Mouse (Mus musculus) limb, embryonic 13.5 days (tissue): Measurements from ENCODE around the gene Zfp426. TPM values are rescaled to one million over a fixed set of nuclear protein-coding genes. Genes with fewer than 3 reads are reported as not detected.
A peak's percentile ranks its signal among the peaks of the same experiment; 100 is the strongest.

Source experiments
- ATAC-seq: fragments of 200-750 bp; cut with Nextera tagmentation; 2 replicates; pipeline ENCODE4 v1.8.0; 2017; ENCODE audit warnings: low read depth, moderate number of reproducible peaks, moderate TSS enrichment; ENCODE audit not compliant: low FRiP score
- H3K27ac ChIP-seq: fragments of 300-500 bp; sonication (generic); 2 replicates; pipeline ENCODE4 v1.5.1; 2015; ENCODE audit warnings: inconsistent platforms, mild to moderate bottlenecking, moderate library complexity
- H3K27me3 ChIP-seq: fragments of 300-500 bp; sonication (generic); 2 replicates; pipeline ENCODE4 v1.6.1; 2015; ENCODE audit warnings: mild to moderate bottlenecking, inconsistent platforms
- H3K36me3 ChIP-seq: fragments of 300-500 bp; sonication (generic); 2 replicates; pipeline ENCODE4 v1.6.1; 2015; ENCODE audit warnings: inconsistent platforms, mild to moderate bottlenecking, moderate library complexity
- H3K4me1 ChIP-seq: fragments of 300-500 bp; sonication (generic); 2 replicates; pipeline ENCODE4 v1.6.1; 2015; ENCODE audit warnings: inconsistent platforms
- H3K4me2 ChIP-seq: fragments of 300-500 bp; sonication (generic); replicated peaks from 2 replicates; pipeline ENCODE4 v1.6.1; 2015; ENCODE audit warnings: inconsistent platforms, mild to moderate bottlenecking, moderate library complexity
- H3K4me3 ChIP-seq: fragments of 300-500 bp; sonication (generic); 2 replicates; pipeline ENCODE4 v1.5.1; 2015; ENCODE audit warnings: moderate library complexity, mild to moderate bottlenecking, inconsistent platforms
- H3K9ac ChIP-seq: fragments of 300-500 bp; sonication (generic); 2 replicates; pipeline ENCODE4 v1.6.1; 2015; ENCODE audit warnings: mild to moderate bottlenecking, inconsistent platforms
- H3K9me3 ChIP-seq: fragments of 300-500 bp; sonication (generic); 2 replicates; pipeline ENCODE4 v1.6.1; 2016; ENCODE audit warnings: inconsistent platforms
- WGBS: fragments of 180-500 bp; shearing (Covaris S2); methylation state at CpG from one replicate; pipeline ENCODE4 v1.1.7; 2015; 5-methylcytosine and 5-hydroxymethylcytosine counted together
- polyA plus RNA-seq: library from polyadenylated mRNA; unstranded; fragments of >200 nt; fragmentation: Nextera tagmentation; extraction: Ambion mirVana; gene quantifications from 2 replicates; pipeline ENCODE4 v1.2.1, GENCODE M21; 2015

The Zfp426 gene
- polyA plus RNA-seq, 1 experiment from 2014 or later: 23.3 TPM

DNA sequence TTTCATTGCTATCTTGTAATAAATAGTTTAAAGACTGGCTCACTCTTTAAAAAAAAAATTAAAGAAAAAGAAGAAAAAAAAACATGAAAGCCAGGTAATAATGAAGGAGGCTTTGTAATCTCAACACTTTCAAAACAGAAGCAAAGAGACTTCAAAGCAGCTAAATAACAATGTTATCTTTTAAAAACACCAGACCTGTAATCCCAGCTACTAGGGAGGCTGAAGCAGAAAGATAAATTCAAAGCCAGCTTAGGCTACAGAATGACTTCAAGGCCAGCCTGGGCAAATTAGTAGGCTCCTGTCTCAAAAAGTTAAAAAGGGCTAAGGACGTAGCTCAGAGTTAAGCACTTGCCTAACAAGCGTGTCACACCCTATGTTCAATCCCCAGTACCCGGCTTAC lies 17.1 kb upstream of the Zfp426 start:
- WGBS: 91% methylated on average over 3 of the region's 3 CpGs
- no peak overlapping the region for H3K9ac ChIP-seq
- no peak overlapping the region for H3K27ac ChIP-seq
- peaks cover 14% of the 10 kb centered on the region for H3K4me1 ChIP-seq
- no peak overlapping the region for H3K4me2 ChIP-seq
- H3K4me3 ChIP-seq: no peak overlapping the region
- H3K36me3 ChIP-seq: peaks cover 86% of the 10 kb centered on the region
- ATAC-seq: no peak
- no peaks in the 10 kb centered on the region for H3K9me3 ChIP-seq
- H3K27me3 ChIP-seq: no peaks in the 10 kb centered on the region

DNA sequence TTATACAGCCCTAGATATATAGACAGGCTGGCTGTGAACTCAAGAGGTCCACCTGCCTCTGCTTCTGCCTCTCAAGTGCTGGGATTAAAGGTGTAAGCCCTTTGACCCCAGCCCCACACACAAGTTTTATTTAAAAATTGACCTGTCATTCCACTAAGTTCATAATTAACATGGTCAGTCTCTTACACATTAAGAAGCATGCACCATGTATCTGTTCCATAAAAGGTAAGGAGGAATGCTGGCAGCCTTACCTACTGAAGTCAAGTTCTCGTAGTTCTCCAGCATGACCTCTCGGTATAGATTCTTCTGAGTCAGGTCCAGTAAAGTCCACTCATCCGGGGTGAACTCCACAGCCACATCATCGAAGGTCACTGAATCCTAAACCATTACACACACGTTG lies 12.3 kb upstream of the Zfp426 start:
- 87% methylated on average over 5 of the region's 5 CpGs for WGBS
- H3K4me1 ChIP-seq: no peaks in the 10 kb centered on the region
- no peak overlapping the region for H3K4me2 ChIP-seq
- no peak overlapping the region for H3K9ac ChIP-seq
- peaks cover 87% of the 10 kb centered on the region for H3K36me3 ChIP-seq
- H3K27me3 ChIP-seq: no peaks in the 10 kb centered on the region
- no peak overlapping the region for H3K4me3 ChIP-seq
- no peak overlapping the region for H3K27ac ChIP-seq
- H3K9me3 ChIP-seq: no peaks in the 10 kb centered on the region
- ATAC-seq: no peak

DNA sequence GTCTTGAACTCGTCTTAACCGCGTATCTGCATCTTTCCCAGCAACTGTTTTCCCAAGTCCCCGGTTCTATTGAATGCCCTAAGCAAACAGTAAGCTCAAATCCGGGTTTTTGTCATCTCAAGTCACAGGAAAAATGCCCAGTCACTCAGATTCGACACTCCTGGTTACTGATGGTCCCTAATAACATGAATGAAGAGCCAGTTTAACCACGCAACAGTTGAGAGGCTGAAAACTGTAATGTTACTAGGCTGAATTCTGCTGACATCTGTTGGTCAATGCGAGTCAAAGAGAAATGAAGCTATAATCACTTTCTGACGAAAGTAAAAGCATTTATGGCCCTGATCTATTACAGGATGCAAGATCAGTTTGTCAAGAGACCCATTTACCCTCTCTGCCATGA lies 735 bp upstream of the Zfp426 start:
- Histone ChIP-seq H3K27ac (peak overlapping the region; percentile 96), H3K9me3 (no peaks in the 10 kb centered on the region), H3K36me3 (peaks cover 39% of the 10 kb centered on the region), H3K27me3 (no peaks in the 10 kb centered on the region), H3K4me2 (peak overlapping the region; percentile 79), H3K4me3 (peak overlapping the region; percentile 87), H3K9ac (peak overlapping the region; percentile 91), H3K4me1 (peaks cover 29% of the 10 kb centered on the region)
- WGBS: 8% methylated on average over 9 of the region's 9 CpGs
- ATAC-seq: no peak

DNA sequence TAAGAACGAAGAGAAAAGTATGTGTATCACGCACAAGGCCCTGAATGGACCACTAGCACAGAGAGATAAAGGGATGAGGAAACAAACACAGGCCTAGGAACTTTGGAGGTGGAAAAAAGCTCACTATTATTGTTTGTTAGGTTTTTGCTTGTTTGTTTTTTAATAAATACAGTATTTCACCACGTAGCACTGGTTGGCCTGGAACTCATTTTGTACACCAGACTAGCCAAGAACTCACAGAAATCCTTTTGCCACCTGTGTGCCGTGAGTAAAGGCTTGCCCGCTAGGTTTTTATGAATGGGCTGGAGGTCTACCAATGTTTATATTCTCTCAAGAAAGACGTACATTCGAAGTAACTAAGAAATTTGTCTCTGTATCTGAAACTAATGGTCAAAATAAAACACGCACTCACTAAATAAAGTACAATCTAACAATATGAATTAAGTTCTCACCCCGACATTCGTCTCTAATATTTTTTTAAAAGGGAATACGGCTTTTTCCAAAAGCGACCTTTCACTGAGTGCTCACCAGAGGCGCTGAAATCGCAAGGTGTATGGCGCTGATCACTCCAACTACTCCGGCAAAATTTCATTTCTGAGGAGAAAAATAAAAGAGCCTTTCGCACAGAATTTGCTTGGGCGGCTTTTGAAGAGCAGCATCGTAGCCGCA lies 554 bp downstream of the Zfp426 start:
- Histone ChIP-seq H3K27me3 (no peaks in the 10 kb centered on the region), H3K9ac (peak overlapping the region; percentile 91), H3K4me1 (peaks cover 29% of the 10 kb centered on the region), H3K27ac (peak overlapping the region; percentile 96), H3K9me3 (no peaks in the 10 kb centered on the region), H3K4me2 (peak overlapping the region; percentile 79), H3K4me3 (peak overlapping the region; percentile 87), H3K36me3 (peaks cover 26% of the 10 kb centered on the region)
- 10% methylated on average over 20 of the region's 20 CpGs for WGBS
- no peak for ATAC-seq

DNA sequence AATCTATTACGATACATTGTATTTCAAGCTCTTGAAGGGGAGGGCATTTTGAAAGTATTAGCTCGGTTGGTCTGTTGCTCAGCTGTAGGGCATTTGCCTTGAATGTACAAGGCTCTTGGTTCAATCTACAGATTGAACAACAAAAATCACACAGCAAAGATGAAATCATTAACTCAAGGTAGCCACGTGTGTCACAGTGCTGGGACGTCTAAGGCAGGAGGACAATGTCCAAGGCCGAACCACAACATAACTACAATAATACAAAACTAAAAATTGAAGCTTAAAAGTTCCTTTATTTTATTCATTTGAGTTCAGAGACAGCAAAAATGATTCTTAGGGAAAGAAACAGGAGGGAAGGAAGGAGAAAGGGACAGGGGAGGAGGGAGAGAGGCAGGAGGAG lies 3.0 kb downstream of the Zfp426 start:
- Histone ChIP-seq H3K4me2 (no peak overlapping the region), H3K36me3 (peaks cover 34% of the 10 kb centered on the region), H3K9me3 (no peaks in the 10 kb centered on the region), H3K27me3 (no peaks in the 10 kb centered on the region), H3K9ac (no peak overlapping the region), H3K27ac (no peak overlapping the region), H3K4me1 (peaks cover 29% of the 10 kb centered on the region), H3K4me3 (no peak overlapping the region)
- 90% methylated on average over 5 of the region's 5 CpGs for WGBS
- no peak for ATAC-seq

DNA sequence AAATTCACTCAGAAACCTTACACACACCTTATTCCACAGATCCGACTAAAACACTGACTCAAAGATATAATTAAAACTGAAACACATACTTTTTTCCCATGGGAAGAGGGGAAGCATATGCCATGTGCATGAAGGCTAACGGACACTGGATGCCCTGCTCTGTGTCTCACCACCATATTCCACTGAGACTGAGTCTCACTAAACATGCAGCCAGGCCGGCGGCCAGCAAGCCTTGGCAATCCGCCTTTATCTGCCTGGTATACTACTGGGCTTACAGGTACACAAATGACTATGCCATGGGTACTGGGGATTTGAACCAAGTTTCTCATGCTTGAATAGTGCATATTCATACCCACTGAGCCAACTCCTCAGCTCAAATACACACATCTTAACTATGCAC lies 13.2 kb downstream of the Zfp426 start:
- WGBS: 90% methylated on average over 5 of the region's 5 CpGs
- Histone ChIP-seq H3K27me3 (no peaks in the 10 kb centered on the region), H3K9ac (no peak overlapping the region), H3K4me3 (no peak overlapping the region), H3K4me1 (no peaks in the 10 kb centered on the region), H3K27ac (no peak overlapping the region), H3K9me3 (no peaks in the 10 kb centered on the region), H3K36me3 (peaks cover 64% of the 10 kb centered on the region), H3K4me2 (no peak overlapping the region)
- no peak for ATAC-seq

DNA sequence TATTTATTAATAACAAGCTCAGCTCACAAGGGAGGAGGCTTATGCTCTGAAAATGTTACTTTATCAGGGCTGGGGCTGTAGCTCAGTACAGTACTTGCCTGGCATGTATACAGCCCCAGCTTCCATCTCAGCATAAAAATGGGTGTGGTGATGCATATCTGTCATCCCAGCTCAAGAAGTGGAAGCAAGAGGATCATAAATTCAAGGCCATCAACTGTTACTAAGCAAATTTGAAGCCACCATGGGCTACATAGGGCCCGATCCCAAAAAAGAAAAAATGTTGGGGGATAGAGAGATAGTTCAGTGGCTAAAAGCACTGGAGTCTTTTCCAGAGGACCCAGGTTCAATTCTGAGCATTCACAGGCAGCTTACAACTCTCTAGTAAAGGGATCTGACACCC lies 15.9 kb downstream of the Zfp426 start:
- peaks cover 67% of the 10 kb centered on the region for H3K36me3 ChIP-seq
- no peak for ATAC-seq
- no peaks in the 10 kb centered on the region for H3K4me1 ChIP-seq
- H3K9ac ChIP-seq: no peak overlapping the region
- 94% methylated on average over 1 of the region's 1 CpGs for WGBS
- no peak overlapping the region for H3K27ac ChIP-seq
- no peak overlapping the region for H3K4me3 ChIP-seq
- H3K27me3 ChIP-seq: no peaks in the 10 kb centered on the region
- H3K9me3 ChIP-seq: no peaks in the 10 kb centered on the region
- no peak overlapping the region for H3K4me2 ChIP-seq

DNA sequence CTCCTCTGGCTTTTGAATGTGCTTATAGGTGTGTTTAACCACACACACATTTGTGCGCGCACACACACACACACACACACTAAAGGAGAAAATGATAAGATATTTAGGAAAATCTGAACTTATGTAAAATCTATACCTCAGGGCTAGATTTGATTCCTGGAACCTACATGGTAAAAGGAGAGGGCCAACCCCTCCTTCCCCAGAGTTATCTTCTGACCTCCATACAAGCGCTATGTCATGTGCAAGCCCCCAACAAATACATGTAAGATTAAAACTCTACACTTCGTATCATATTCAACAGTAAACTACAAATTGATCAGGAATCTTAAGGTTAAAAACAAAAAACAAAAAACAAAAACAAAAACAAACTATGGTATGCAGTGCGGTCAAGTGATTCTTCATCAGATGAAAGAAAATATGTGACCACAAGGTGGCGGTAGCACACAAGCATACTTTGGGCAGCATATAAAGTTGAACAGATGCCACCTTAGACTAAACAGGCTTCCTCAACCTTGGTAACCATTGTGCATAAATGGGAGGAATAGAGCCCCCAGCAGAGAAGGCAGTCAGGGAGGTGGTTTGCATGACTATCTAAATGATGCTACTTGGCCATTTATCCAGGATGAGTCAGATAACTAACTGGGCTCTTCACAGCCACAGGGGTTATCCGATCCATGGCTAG lies 25.6 kb downstream of the Zfp426 start:
- no peaks in the 10 kb centered on the region for H3K4me1 ChIP-seq
- H3K9me3 ChIP-seq: peaks cover 21% of the 10 kb centered on the region
- H3K9ac ChIP-seq: no peak overlapping the region
- no peak for ATAC-seq
- H3K4me3 ChIP-seq: no peak overlapping the region
- peaks cover 32% of the 10 kb centered on the region for H3K36me3 ChIP-seq
- WGBS: 56% methylated on average over 7 of the region's 7 CpGs
- H3K27me3 ChIP-seq: 0 out of 2 replicates have a peak, but pooled peaks cover 3% of the 10 kb centered on the region
- H3K27ac ChIP-seq: no peak overlapping the region
- H3K4me2 ChIP-seq: no peak overlapping the region

DNA sequence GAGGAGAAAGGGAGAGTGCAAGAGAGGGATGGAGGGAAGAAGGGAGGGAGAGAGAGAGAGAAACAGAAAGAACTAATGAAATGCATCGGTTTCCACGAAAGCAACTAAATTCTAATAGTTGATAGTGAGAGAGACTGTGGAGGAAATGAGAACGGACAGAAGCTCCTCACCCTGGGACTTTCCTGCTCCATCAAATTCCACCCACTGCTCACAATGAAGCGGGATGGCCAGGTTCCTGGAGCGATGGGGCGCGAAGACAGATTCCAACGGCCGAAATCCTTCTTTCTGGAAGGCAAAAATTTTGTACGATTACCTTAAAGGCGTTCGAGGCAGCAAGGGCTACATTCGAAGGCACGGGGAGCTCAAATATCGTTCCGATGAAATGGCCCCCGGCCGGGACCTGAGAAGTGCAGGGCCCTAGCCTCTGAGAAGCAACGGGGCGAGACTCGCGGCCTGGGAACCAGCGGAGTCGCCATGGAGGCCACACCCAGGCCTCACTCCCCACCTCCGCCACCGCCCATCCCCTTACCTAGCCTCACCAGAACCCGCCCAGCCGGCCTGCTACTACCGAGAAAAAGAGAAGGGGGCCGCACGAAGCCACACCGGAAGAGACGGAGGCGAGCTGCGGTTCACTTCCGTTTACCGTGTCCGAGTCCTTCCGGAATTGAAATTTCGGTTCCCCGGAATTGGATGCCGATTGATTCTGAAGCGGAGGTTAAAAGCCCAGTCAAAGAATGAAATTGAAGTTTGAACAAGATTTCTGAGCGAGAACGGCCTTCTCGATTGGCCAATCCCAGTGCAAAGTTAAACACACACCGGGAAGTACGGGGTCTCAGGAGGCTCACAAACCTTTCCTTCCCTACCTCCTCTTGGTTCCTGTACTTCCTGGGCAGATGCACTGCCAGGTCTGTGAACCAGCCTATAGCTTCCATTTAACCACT lies 32.9 kb downstream of the Zfp426 start, which contains the start of gene Zfp26:
TSS of gene Zfp26 (minus strand) at position 786 of the 941 bp plus-strand sequence.
- under 1% methylated on average over 48 of the region's 48 CpGs for WGBS
- peak; percentile 92 for ATAC-seq
- H3K4me3 ChIP-seq: peak within 1 kb of the TSS; percentile 68
- H3K4me2 ChIP-seq: peak within 1 kb of the TSS; percentile 81
- peak within 1 kb of the TSS; percentile 89 for H3K27ac ChIP-seq
- peaks cover 26% of the 10 kb centered on the region for H3K36me3 ChIP-seq
- peaks cover 16% of the 10 kb centered on the region for H3K4me1 ChIP-seq
- H3K27me3 ChIP-seq: no peaks in the 10 kb centered on the region
- H3K9me3 ChIP-seq: no peaks in the 10 kb centered on the region
- peak within 1 kb of the TSS; percentile 85 for H3K9ac ChIP-seq

DNA sequence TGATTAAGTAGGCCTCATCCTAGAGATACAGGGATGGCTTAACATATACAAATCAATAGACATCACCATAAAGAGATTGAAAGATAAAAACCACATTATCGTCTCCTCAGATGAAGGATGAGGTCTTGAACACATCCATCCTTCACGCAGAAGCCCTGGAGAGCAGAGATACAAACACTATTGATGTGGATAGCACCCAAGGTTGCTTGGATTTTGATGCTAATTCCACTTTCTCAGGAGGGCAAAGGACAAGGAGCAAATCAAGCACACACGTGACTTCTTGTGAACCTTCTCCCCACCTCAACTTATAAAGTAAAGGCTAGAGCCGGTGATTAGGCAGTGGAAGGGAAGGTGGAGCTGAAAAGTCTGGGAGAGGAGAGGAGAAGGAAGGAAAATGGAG lies 38.9 kb downstream of the Zfp426 start:
- H3K9ac ChIP-seq: no peak overlapping the region
- ATAC-seq: no peak
- 92% methylated on average over 4 of the region's 4 CpGs for WGBS
- H3K4me2 ChIP-seq: no peak overlapping the region
- H3K27ac ChIP-seq: no peak overlapping the region
- no peak overlapping the region for H3K4me3 ChIP-seq
- no peaks in the 10 kb centered on the region for H3K27me3 ChIP-seq
- peaks cover 8% of the 10 kb centered on the region for H3K4me1 ChIP-seq
- no peaks in the 10 kb centered on the region for H3K9me3 ChIP-seq
- peaks cover 58% of the 10 kb centered on the region for H3K36me3 ChIP-seq

DNA sequence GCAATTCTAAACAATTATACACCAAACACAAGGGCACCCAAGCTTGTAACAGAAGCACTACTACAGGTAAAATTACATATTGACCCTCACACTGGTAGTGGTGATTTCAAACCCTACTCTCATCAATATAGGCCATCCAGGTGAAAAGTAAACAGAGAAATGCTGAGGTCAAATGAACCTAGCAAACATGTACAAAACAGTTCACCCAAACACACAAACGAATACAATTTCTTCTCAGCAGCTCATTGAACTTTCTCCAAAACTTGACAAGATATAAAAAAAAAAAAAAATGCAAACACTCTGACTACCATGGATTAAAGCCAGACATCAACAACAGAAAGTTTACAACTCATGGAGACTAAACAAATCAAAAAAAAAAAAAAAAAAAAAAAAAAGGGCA lies 41.1 kb downstream of the Zfp426 start:
- Histone ChIP-seq H3K4me2 (no peak overlapping the region), H3K9ac (no peak overlapping the region), H3K36me3 (peaks cover 55% of the 10 kb centered on the region), H3K9me3 (no peaks in the 10 kb centered on the region), H3K4me3 (no peak overlapping the region), H3K27ac (no peak overlapping the region), H3K27me3 (no peaks in the 10 kb centered on the region), H3K4me1 (no peaks in the 10 kb centered on the region)
- WGBS: 98% methylated on average over 1 of the region's 1 CpGs
- ATAC-seq: no peak

DNA sequence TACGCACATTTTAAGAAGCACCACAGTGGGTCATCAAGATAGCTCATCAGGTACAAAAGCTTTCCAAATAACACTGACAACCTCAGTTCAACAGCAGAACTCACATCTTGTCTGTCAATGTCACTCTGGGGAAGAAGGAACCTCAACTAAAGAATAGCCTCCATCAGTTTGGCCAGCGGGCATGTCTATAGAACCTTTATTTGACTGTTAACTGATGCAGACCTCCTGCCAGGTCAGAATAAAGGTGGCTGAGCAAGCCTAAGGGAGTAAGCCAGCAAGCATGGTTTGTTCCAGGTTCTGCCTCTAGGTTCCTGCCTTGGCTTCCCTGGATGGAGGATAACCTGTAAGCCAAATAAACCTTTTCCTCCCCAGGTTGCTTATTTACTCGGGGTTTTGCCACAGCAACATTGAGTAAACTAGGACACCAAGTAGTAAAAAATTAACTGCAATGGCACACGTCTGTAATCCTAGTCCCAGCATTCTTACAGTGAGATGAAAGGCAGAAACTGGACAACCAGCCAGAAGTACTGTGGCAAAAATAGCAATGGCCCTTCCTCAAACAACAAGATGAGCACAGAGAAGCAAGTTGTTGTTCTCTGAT lies 49.3 kb downstream of the Zfp426 start:
- H3K27me3 ChIP-seq: no peaks in the 10 kb centered on the region
- no peak overlapping the region for H3K4me3 ChIP-seq
- 93% methylated on average over 4 of the region's 4 CpGs for WGBS
- no peaks in the 10 kb centered on the region for H3K4me1 ChIP-seq
- peaks cover 84% of the 10 kb centered on the region for H3K36me3 ChIP-seq
- H3K4me2 ChIP-seq: no peak overlapping the region
- no peak for ATAC-seq
- H3K27ac ChIP-seq: no peak overlapping the region
- peaks cover 4% of the 10 kb centered on the region for H3K9me3 ChIP-seq
- H3K9ac ChIP-seq: no peak overlapping the region
